Mouse (Mus musculus): ENCODE results near the gene Bbc3. TPM values are rescaled to one million over a fixed set of nuclear protein-coding genes. Genes with fewer than 3 reads are reported as not detected.

Gene Bbc3
- total RNA-seq, 2 experiments from 2014 or later = 7.0 to 9.0 TPM

DNA sequence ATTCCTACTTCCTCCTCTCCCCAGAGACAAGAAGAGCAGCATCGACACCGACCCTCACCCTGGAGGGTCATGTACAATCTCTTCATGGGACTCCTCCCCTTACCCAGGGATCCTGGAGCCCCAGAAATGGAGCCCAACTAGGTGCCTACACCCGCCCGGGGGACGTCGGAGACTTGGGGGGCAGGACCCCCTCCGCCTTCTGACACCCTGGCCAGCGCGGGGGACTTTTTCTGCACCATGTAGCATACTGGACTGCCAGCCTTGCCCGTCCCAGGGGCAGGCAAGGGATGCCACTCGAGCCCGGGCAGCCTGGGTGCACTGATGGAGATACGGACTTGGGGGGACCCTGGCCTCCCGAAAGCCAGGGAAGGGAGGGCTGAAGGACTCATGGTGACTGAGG is 8.9 kb downstream of the Bbc3 start:
- DNase-seq = no peak

DNA sequence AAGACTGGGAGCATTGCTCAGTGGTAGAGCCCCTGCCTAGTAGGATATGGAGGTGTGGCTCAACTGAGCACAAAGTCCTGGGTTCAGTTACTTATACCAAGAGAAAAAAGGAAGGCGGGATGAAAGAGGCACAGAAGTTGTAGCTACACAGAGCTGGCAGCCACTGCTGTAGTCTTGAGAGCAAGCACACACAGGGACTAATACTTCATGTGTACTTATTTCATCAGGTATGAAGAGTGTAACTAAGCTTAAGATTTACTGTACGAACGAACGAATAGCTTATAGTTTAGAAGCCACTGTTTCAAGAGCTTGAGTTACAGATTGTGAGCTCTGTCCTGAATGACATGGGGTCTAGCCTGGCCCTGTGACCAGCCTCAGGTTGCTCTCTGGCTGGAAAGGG is 11.0 kb downstream of the Bbc3 start:
- DNase-seq = no peak

DNA sequence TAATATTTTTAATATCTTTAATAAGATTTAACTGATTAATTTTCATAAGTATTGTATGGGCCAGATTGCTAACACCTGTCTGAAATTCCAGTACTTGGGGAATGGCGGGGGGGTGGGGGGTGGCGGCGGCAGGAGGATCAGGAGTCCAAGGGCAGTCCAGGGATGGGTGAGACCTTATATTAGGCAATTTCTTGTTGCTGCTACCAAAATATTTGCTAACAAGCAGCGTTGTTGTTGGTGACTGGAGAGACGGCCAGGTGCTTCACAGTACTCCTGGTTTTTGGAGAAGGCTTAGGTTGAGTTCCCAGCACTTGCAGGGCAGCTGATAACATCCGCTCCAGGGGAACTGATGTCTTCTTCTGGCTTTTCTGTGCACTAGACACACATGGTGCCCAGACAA is 12.3 kb downstream of the Bbc3 start:
- no peak for DNase-seq

DNA sequence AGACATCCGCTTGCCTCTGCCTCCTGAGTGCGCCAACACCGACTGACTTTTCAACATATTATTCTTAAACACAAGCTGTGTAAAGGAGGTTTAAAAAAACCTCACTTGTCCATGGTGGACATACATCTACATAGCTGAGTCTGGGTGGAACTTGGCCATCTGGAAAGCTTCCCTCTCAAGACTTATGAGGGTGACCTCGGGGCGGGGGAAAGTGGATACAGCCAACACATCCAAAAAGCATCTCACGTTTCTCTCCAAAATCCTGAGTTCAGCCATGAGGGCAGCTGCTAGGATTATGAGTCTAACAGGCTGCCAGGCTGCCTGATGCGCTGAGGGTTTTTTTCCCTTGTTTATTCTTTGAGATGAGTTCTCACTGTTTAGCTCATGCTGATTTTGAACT is 16.5 kb downstream of the Bbc3 start:
- DNase-seq = no peak

DNA sequence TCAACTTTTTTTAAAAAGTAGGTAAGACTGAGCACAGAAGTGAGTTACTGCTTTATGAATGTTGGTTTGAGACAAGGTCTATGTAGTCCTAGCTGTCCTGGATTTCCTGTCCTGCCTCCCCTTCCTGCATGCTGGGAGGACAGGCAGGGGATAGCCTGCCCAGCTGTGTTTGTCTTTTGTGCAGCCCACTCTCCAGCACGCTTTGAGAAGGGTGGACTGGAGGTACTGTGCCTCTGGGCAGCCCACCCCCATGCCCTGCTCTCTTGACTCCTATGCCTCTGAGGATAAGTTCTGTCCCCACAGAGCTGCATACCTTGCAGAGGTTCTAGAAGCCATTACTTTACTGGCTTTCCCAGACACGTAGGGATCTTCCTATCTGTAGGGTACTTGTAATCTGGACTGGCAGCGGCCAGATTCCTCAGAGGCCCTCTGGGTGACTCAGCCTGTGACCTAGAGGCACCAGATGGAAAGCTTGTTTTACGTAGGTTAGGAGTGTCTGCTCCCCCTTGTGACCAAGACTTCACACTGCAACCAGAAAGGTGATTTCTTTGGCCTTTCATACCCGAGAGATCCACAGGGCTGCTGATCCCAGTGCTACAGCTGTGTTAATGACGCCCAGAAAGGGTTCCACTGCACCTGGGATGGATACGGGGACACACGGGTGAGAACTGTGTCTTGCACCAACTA is 17.9 kb downstream of the Bbc3 start:
- peak; percentile 75 for DNase-seq

DNA sequence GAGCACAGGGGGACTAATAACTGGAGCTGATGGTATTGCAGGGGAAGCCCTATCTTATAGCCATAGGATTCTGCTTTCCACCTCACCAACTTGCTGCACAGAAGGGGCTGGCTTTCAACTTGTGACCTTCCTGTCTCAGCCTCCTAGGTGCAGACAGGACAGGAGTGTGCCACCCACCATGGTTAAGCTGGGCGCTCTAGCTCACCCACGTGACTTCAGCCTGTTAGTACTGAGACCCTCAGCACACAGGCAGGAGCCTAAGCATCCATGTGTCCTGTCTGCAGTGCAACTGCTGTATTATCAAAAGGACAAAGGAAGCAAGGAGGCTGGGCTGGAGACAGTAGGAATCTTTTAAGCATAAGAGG is 18.4 kb downstream of the Bbc3 start:
- no peak for DNase-seq

DNA sequence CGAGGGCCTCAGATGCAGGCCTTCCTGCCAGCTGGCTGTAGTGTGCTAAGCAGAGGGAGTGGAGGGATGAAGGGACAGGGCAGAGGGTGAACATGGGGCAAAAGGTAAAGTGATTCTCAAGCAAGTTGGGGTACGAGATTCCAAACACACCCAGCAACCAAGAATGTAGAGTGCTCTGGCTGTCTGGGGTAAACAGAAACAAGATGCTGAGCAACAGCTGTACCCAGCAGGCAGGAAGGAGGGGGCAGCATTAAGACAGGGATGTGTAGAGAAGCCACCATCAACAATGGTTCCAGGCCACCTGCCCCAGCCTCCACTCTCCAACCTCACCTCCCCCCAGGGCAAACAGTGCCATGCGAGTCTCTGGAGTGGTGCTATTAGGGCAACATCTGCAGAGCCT is 21.0 kb downstream of the Bbc3 start:
- DNase-seq = no peak

DNA sequence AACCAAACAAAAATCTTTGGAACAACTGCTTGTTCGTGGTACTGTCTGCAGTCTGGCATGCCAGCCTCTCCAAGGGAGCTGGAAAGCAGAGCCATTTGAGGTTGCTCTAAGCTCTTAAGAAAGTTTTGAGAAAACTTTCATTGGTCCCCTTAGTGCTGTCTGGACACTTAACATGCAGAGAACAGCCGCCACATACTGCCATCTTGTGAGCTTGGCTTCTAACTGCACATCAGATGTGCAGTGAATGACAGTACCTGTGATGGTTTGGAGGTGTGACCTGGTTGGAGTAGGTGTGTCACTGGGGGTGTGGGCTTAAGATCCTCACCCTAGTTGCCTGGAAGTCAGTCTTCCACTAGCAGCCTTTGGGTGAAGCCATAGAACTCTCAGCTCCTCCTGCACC is 29.5 kb downstream of the Bbc3 start:
- DNase-seq = no peak

DNA sequence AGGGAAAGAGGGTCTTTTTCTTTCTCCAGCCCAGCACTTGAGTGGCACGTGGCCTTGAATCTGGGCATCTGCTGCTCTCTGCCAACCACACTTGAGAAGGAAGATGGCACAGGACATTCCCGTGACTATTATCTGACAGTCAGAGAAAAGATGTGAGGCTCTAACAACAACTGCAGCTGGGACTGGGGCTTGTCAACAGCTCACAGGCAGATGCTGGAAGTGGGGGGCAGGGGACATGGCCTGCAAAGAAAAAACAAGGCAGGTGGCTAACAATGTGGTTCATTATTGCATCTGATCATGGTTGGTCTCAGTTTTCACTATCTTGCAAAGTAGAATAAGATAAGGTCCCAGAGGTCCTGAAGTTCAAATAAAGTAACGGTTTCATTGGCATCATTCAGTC is 36.4 kb downstream of the Bbc3 start:
- DNase-seq = no peak

DNA sequence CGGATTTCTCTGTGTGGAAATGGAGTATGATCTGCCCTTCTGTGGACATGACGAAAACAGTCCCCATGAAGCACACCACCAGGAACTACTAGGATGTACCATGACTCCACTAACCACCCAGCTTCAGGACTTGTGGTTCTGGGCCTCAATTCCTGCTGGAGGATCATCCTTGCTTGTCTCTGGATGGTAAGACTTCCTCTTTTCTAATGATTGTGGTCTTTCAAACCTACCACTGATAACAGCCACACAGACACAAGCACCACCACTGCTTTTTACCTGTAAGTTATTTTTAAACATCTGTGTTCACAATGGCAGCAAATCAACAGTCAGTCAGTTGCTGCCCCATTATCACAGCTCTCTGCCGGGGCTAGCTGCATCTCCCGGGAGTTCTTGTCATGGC is 37.1 kb downstream of the Bbc3 start:
- no peak for DNase-seq

DNA sequence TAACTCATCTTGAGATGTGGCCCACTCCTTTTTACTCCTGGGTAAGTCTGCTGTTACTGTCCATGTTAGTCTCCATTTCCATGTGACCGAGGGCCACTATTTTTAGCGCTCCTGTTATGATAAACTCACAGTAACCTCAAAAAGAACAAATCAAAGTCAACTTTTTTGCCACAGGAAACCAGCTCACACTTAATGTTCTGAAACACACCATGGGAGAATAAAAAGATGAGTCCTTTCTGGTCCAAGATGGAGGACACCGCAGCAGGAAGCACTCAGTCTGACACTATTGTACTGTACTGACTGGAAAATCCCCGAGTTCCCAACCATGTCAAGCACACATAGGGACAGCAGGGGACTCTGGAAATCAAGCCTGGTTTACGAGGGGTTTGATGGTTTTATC is 41.8 kb downstream of the Bbc3 start:
- DNase-seq = no peak

DNA sequence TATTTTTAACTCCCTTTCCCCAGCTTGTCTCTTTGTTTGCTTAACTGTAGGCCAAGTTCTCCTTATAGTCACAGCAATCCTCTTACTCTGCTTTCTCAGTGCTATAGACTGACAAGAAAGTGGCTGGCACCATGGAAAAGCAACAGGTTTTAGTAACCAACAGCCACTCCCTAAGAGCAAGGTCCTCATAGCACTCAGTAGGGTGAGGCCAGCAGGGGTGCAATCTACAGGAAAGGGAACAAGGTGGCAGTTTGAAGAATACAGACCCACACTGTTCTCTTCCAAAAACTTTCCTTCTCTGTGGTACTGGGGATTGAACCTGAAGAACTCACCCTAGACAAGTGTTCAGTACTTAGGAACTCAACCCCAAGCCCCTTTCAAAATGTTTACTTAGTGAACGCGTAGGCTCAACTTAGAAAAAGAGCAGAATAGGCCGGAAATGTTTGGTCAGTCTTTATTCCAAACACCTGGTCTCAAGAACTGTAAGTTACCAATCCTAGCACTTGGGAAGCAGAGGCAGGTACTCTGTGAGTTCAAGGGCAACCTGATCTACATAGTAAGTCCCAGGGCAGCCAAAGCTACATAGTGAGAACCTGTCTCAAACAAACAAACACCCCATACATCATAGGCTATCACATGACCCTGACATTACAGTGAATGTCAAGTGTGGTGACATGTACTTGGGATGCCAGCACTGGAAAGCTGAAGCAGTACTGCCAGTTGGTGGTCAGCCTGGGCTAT is 47.8 kb downstream of the Bbc3 start:
- no peak for DNase-seq

DNA sequence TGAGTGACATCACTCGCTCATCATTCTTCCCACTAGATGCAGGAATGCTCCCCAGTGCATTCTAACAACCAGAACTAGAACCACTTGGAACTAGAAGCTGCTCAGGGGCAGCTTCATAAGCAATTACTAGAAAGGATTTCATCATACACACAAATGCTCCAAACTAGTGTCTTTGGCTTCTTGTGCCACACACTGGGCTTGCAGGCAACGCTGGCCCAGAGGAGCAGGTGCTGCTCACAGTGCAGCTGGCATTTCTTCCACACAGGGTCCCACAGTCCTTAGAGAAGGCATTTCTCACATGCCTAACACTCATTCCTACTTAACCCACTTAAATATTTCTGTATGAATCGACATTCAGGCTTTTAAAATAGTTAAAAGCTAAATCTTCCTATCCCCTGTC is 49.4 kb downstream of the Bbc3 start:
- DNase-seq = no peak

DNA sequence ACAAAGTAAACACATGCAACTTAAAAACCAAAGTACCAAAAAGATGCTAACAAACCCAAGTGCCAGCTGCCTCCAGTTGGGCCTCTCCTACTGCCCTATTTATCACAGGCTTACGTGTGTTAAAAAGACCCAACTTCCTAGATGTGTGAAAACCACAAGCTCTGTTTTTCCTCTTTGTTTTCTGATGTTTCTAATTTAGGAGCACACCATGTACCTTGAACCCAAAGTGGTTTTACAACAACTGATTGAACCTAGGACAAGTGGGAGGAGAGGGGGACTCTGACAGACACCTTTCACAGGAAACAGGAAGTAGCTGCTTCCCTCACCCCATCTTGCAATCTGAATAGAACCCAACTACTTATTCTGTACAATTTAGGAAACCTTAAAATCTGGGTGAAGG is 56.1 kb downstream of the Bbc3 start:
- DNase-seq = no peak

DNA sequence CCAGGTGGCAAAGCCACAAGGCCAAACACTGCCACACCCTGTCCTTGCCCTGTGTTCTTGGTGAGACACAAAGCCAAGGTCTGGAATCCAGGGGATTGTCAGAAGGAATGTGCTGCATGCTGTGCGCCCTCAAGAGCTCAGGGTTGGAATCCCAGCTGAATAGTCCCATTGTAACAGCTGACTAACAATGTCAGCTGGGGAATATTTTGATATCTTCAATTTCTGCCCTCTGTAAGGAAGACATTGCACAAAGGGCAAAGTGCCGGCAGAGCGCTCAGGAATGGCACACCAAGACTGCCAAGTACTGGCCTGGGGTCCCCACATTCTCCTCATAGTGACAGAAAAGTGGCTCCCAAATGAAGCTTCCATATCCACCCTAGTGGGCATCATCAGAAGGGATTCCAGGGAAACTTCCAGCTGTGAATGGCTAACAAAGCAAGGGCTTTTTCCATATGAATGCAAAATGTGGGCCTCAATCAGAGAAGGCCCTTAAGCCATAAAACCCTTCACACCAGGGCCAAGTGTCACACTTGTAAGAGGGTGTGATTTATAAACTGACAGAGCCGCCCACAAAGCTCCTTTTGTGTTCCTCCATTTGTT is 56.8 kb downstream of the Bbc3 start:
- DNase-seq = peak; percentile 17

DNA sequence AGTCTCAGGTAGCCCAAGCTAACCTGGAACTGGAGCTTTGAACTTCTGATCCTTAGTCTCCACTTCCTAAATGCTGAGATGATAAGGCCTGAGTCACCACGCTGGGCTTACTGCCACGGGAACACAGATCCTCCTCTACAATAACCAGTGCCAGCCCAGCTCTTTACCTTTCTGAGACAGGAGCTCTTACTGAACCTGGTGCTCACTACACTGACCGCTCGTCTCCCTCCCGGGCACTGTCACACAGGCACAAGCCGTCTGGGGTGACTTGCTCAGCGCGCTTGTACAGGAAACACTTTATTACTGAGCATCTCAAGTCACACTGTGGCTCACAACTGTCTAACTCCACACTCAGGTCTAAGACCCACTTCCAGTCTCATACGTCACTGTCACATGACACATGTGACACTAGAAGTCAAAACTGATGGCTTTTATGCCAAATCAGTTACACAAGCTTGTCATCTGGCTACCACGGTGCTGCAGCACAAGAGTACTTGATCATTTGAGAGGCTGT is 58.0 kb downstream of the Bbc3 start:
- peak; percentile 17 for DNase-seq

DNA sequence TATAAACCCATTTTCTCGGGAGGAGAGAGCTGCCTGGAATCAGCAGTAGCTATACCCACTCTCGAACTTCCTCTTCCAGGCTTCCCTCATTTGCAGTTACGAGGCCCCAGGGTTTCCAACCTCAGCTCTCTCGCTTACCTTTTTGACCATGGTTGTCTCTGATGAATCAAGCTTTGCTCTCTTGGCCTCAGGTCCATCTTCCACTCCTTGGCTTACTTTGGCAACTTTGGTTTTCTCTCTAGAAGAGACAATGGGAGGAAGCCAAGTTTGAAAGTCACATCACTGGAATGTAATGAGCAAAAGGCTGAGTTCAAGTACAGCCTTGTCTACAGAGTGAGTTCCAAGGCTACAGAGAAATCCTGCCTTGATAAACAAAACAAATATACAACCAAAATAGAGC is 58.5 kb downstream of the Bbc3 start:
- DNase-seq = no peak

Other genes starting within 250 kb of the Bbc3 start
- not detected for gene Zfp541, start 246.6 kb upstream of the Bbc3 start, total RNA-seq (2021)
- 100 to 1,000 TPM in 1 of 2 experiments, 10 to 100 TPM in 1; 90.4 to 104 TPM for gene Napa, start 209.9 kb upstream of the Bbc3 start, total RNA-seq (2021)
- 10 to 100 TPM; 23.8 to 25.9 TPM for gene Kptn, start 188.5 kb upstream of the Bbc3 start, total RNA-seq (2021)
- 1 to 10 TPM; 2.0 TPM for gene Slc8a2, start 178.6 kb upstream of the Bbc3 start, total RNA-seq (2021)
- 1 to 10 TPM; 8.6 to 9.4 TPM for gene Meis3, start 133.3 kb upstream of the Bbc3 start, total RNA-seq (2021)
- gene Dhx34, start 86.4 kb upstream of the Bbc3 start, total RNA-seq (2021) = 10 to 100 TPM in 1 of 2 experiments, 1 to 10 TPM in 1; 9.5 to 11.0 TPM
- gene C5ar2, start 64.2 kb upstream of the Bbc3 start, total RNA-seq (2021) = under 1 TPM; 0.45 to 0.50 TPM
- 1 to 10 TPM; 1.8 to 1.9 TPM for gene C5ar1, start 48.9 kb upstream of the Bbc3 start, total RNA-seq (2021)
- gene Inafm1, start 34.8 kb upstream of the Bbc3 start, total RNA-seq (2021) = 10 to 100 TPM; 12.5 to 13.6 TPM
- 10 to 100 TPM; 39.4 to 43.1 TPM for gene Ccdc9, start 21.6 kb upstream of the Bbc3 start, total RNA-seq (2021)
- gene Sae1, start 79.4 kb downstream of the Bbc3 start, total RNA-seq (2021) = 100 to 1,000 TPM; 105 to 110 TPM
- 10 to 100 TPM; 36.8 to 39.3 TPM for gene Zc3h4, start 92.5 kb downstream of the Bbc3 start, total RNA-seq (2021)
- gene Tmem160, start 144.4 kb downstream of the Bbc3 start, total RNA-seq (2021) = 10 to 100 TPM; 70.3 to 77.9 TPM
- not detected for gene Npas1, start 169.3 kb downstream of the Bbc3 start, total RNA-seq (2021)

Data from heart, postnatal 4 days (tissue).